Mouse (Mus musculus) lung, adult 2 months (tissue): Measurements from ENCODE around the gene Nr6a1. TPM values are rescaled to one million over a fixed set of nuclear protein-coding genes. Genes with fewer than 3 reads are reported as not detected.
A peak's percentile ranks its signal among the peaks of the same experiment; 100 is the strongest.

Experiments
- DNase-seq: peaks from one replicate; pipeline ENCODE4 v3.0.0; 2022
- H3K4me1 ChIP-seq: fragments of 200-500 bp; 2 replicates; pipeline ENCODE4 v1.6.1; 2011; ENCODE audit warnings: low read length; ENCODE audit not compliant: control insufficient read depth, insufficient read depth
- H3K4me3 ChIP-seq: fragments of 200-500 bp; replicated peaks from 2 replicates; pipeline ENCODE3; 2011; ENCODE audit warnings: low read depth, mild to moderate bottlenecking, control low read depth, low read length; ENCODE audit errors: extremely low read depth
- CTCF ChIP-seq: fragments of 200-500 bp; IDR thresholded peaks from 2 replicates; pipeline ENCODE4 v1.5.1; 2011; ENCODE audit warnings: mild to moderate bottlenecking, low read length, control low read depth; ENCODE audit not compliant: insufficient read depth
- POLR2A ChIP-seq: fragments of 200-500 bp; IDR thresholded peaks from 2 replicates; pipeline ENCODE4 v1.6.1; 2011; ENCODE audit warnings: low read depth, mild to moderate bottlenecking, control low read depth, low read length, borderline replicate concordance; ENCODE audit errors: extremely low read depth
- WGBS: fragments of 180-500 bp; shearing (Covaris S2); methylation state at CpG from one replicate; pipeline ENCODE4 v1.1.7; 2018; 5-methylcytosine and 5-hydroxymethylcytosine counted together
- polyA plus RNA-seq: library from polyadenylated mRNA; depleted of rRNA; stranded (reverse); fragments of >200 nt; gene quantifications from 2 replicates; pipeline ENCODE4 v1.2.3, GENCODE M21; 2012

Nr6a1 gene
- polyA plus RNA-seq, 1 experiment = 6.5 TPM

DNA sequence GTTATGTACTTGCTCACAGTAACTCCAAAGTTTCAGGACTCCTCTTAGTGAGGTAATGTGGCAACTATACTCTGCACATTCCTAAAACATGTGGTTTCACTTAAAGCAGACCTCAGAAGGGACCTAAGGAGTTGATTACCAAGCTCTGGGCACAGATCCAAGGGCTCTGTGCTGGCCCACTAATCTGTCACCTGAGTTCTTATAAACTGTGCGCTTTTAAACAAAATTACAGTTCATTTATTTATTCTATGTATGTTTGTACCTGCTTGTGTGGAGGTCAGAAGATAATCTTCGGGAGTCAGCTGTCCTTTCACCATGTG lies 156.1 kb downstream of the Nr6a1 start:
- TF ChIP-seq POLR2A (no peak), CTCF (no peak)
- Histone ChIP-seq H3K4me1 (peaks cover 4% of the 10 kb centered on the region), H3K4me3 (no peak overlapping the region)
- no peak for DNase-seq
- WGBS = 36% methylated on average over 2 of the region's 2 CpGs

DNA sequence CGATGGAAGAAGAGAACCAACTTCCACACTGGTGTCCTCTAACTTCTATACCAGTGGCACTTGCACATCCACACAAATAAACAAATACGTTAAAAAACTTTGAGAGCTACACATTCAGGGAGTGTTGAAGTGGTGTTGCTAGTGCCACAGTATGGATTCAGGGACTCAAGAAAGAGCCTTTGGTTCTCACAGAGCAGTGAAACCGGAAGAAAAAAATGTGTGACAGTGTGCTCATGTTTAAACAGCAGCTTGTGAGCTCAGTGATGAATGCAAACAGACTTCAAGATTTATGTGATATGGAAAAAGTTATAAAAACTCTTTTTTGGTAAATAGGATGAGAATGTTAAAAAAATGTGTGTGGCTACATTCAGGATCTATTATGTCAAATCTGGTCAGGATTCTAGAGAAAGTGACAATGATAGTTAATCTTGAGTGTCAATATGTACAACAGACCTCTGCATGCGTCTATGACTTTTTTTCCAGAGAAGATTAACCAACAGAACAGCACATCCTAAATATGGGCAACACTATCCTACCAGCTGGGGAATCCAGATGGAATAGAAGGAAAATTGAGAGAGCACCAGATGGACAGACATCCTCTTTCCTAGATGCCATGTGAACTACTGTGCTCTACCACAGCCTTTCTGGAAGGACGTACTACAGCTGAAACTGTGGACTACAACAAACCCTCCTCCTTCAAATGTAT lies 156.6 kb downstream of the Nr6a1 start:
- 62% methylated on average over 5 of the region's 5 CpGs for WGBS
- TF ChIP-seq CTCF (no peak), POLR2A (no peak)
- peaks cover 4% of the 10 kb centered on the region for H3K4me1 ChIP-seq
- DNase-seq = no peak
- H3K4me3 ChIP-seq = no peak overlapping the region

DNA sequence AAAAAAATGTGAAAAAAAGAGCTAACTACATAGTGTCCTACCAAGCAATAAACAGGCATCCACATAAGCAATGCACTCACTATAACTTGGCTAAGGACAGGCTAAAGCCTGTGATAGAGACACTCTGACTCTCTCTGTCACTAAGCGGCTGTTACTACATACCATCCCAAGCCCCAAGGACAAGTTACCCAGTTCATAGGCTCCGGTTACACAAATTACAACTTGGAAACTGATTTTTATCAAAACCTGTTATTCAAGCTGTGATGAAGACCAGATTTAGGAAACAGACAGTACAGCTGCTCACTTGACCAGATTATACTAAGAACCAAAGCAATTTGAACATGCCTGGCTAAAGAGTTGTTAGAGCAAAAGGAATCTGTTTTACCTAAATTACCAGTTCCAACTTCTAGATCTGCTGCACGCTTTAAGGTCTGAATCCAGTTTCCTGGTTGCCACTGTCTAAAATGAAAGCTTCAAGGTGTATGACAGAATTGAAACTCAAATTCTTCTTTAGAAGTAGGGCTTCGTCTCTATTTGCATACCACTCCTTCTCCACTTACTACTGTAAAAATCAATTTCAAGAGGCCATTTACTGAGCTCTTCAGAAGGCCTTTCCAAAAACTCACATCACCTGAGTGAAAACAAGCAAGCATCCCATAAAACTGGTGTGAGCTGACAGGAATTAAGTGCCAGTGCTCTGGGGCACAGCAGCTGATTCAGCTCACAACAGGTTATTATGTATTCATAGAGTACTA lies 160.1 kb downstream of the Nr6a1 start:
- TF ChIP-seq CTCF (no peak), POLR2A (no peak)
- Histone ChIP-seq H3K4me1 (peaks cover 4% of the 10 kb centered on the region), H3K4me3 (no peak overlapping the region)
- no peak for DNase-seq
- 78% methylated on average over 4 of the region's 4 CpGs for WGBS

DNA sequence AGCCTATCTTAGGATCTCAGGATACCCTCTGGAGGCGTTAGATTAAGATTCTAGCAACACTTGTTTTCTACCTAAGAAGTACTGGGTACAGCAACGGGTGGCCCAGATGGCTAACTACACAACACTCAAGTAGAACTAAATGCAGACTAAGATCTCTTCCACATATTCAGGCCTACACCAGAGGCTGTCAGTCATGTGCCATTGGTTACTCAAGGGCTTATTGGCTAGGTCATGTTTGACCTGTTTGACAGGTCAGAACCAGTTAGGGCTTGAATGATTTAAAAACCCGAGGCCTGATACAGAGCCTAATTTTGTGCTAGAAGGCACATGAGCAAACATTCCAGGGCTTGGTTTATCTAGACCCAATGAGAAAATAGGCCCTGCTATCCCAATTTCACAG lies 187.6 kb downstream of the Nr6a1 start:
- TF ChIP-seq POLR2A (no peak), CTCF (no peak)
- DNase-seq = no peak
- WGBS = 66% methylated on average over 3 of the region's 3 CpGs
- Histone ChIP-seq H3K4me3 (no peak overlapping the region), H3K4me1 (no peaks in the 10 kb centered on the region)

DNA sequence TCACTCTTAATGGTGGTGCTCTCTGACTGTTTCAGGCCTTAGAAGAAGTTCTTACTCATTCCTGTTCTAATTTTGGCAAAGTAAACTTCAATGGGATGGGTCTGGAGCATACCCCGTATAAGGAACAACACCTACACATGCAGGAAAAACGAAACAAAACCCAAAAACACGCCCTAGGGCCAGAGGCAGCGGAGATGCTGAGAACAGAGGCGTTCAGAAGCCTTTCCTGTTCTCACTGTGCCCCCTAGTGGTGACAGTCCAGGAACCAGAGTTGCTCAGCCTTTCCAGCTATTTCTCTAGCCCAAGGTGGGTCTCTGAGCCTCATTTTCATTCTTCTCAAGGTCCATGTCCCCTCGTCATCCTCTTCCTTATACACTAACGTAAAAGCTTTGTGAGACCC lies 188.1 kb downstream of the Nr6a1 start:
- peak; percentile 84 for TF ChIP-seq CTCF
- TF ChIP-seq POLR2A = no peak
- 13% methylated on average over 7 of the region's 7 CpGs for WGBS
- no peaks in the 10 kb centered on the region for H3K4me1 ChIP-seq
- H3K4me3 ChIP-seq = no peak overlapping the region
- peak; percentile 54 for DNase-seq

DNA sequence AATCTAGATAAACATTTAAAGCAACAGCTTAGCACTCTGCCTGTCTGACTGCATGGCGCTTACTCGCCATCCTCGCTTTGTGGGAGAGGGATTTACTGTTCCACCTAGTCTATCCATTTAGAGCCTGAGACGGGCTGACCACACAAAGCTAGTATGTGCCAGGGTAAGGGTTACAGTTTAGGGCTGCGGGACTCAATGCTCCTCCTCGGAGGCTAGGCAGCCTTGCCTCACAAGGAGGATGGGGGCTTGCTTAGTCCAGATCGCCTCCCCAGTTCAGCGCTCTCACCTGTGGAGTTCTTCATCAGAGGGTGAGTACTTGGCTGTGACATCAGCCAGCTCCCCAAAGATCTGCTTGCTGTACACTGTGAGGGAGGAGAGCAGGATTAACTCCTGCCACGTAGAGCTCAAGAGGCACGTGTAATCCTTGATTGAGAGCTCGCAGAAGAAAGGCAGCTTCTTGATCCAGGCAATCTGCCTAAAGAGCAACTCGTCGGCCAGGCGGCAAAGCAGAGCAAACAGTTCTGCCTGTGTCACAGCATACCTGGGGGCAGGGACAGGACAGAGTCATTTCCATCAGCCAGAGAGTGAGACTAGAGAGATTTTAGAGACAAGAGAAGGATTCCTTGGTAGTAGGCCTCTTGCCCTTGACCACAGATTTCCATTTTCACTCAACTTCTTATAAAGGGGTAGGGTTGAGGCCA lies 188.7 kb downstream of the Nr6a1 start:
- no peak for DNase-seq
- WGBS = 80% methylated on average over 14 of the region's 14 CpGs
- Histone ChIP-seq H3K4me3 (no peak overlapping the region), H3K4me1 (no peaks in the 10 kb centered on the region)
- TF ChIP-seq CTCF (no peak), POLR2A (no peak)

DNA sequence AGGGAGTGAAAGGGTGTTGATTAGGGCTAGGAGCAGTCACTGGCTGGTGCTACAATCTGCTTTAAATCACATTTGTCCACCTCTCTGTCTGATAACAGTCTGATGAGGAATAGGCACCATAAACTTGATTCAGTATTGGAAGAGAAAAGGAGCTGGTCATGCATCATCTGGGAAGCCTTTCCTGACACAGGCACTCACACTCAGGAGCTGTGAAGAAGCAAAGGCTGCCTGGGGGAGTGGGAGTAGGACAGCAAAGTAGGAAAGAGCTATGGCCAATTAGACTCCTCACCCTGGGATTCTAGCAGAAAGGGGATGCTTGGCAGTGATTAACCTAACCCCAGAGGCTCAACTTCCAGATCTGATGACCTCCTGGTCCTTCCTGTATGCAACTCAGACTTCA lies 191.7 kb downstream of the Nr6a1 start:
- Histone ChIP-seq H3K4me1 (no peaks in the 10 kb centered on the region), H3K4me3 (no peak overlapping the region)
- no peak for DNase-seq
- TF ChIP-seq CTCF (no peak), POLR2A (no peak)

DNA sequence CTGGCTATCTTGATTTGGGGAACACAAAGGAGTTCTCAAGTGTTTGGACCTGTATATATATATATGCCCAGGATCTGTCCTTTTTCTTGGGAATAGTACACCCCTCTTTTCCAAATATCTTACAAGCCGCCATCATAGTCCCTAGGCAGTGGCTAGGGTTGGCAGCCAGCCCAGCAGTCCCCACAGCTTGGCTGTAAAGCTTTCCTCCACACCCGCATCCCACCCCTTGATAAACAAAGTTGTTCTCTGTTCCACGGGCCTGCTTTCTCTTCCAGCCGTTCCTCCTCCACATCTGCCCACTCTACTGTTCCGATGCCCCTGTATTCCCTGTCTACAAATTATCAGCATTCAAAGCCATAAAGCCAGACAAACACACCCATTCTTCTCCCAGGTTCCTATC lies 192.8 kb downstream of the Nr6a1 start:
- TF ChIP-seq POLR2A (no peak), CTCF (no peak)
- 55% methylated on average over 5 of the region's 5 CpGs for WGBS
- DNase-seq = no peak
- Histone ChIP-seq H3K4me3 (no peak overlapping the region), H3K4me1 (no peaks in the 10 kb centered on the region)

DNA sequence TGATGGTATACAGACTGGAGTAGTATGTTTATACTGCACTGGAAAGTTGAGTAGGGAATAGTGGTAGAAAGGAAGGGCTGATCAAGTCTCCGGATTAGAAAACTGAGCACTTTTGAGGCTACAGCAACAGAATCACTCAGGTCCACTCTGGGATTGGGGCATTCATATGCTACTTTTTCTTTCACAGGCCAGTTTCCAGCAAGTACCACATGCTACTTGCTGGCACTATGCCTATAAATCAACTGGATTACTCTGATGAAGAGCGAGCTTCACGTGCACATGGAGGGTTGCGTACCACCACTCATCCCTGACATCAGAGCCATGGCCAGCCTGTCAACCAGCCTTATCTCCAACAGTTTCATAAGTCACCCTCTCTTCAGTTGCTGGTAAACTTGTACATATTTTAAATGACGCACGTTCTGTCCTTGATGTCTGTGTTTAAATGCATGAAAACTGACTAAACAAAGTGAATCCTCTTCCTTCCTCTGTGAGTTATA lies 197.1 kb downstream of the Nr6a1 start:
- DNase-seq = no peak
- H3K4me1 ChIP-seq = no peaks in the 10 kb centered on the region
- no peak overlapping the region for H3K4me3 ChIP-seq
- WGBS = 86% methylated on average over 6 of the region's 6 CpGs
- TF ChIP-seq CTCF = no peak
- no peak for TF ChIP-seq POLR2A
